Mouse (Mus musculus) retina, embryonic 14.5 days (tissue): ENCODE results near the gene Atp13a1.

Experiments
- DNase-seq: peaks from one replicate; pipeline ENCODE4 v3.0.0-alpha.2; 2015; ENCODE audit warnings: low spot score

The Atp13a1 gene

DNA sequence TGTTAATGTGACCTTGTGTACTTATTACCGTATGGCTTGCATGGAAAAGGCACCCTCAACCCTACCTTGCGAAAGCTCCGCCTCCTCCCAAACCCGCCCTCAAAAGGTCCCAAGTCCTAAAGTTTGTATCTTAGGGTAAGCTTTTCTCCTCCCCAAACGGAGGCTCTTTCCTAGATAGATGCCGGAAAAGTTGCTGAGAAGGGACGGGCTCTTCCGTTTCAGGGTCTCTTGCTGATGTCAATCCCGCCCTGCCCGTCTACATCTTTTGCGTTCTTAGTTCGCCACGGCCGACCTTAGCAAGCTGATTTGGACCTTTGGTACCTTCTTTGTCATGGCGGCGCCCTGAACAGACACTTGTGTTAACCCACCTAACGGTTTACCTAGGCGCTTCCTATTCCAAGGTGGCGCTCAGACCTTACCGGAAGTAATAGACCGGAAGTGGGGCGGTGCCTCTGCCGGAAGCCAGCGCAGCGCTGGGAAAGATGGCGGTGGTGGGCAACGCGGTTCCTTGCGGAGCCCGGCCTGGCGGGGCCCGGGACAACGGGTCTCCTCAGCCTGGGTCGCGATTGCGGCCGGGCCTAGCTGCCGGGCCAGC, at the start of gene Atp13a1, which contains the start of gene Zfp866:
Gene Atp13a1 (plus strand): TSS at position 391 of the 595 bp plus-strand sequence.
Gene Zfp866 (minus strand): TSS at position 406 of the 595 bp plus-strand sequence.
- DNase-seq = peak; percentile 93

DNA sequence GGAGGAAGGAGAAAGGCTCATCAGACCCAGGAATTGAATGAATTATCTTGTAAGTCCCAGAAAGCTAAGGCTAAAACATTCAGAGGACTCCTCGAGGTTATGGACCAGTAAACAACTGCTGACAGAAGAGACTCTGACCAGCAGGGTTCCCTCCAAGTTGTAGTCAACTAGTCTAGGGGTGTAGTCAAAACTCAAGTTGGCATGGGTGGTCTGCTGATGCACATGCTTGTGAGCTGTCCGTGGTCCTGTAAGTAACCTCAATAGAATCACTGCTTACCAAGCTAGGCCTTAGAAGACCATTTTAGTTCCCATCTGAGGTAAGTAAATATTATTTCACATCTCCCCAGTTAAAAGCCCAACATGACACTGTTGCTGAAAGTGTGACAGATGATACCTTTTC, 49.7 kb upstream of the Atp13a1 start:
- DNase-seq = no peak

DNA sequence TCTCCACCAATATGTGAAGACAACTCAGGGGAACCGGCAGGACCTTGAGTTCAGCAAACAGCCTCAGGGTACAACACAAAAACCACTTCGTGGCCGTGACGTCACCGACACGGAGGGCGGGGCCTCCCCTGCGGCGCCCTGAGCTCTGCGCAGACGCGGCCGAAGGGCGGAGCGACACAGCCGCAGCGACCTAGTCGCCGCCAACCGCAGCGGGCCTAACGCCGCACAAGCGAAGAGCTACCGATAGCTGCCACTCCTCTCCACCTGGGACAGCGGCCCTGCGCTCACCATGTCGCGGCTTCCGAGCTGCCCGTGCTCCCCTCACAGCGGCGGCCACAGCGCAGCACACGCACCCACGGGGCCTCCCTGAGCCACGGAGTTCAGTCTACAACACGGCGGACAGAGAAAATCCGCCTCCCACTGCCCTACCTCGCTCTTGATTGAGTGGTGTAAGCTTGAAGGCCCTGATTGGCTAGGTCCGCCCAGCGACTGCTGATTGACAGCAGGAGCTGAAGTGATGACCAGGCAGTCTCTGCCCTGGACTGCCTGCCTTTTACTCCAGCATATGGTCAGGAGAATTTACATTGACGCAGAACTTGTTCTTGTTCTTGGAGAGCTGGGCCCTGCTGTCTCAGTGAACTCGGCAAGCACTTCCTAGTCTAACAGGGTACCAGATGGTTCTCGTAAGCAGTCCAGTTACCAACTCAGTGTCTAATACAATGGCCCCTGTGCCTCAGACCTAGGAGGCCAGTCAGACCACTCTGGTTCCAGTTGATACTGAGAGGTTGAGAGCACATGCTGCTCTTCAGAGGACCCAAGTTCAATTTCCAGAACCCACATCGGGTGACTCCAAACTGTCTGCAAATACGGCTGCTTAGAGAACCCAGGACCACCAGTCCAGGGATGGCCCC, 41.2 kb upstream of the Atp13a1 start, which contains the start of gene Zfp963:
Gene Zfp963 (minus strand): TSS at position 427 of the 911 bp plus-strand sequence.
- peak; percentile 97 for DNase-seq

DNA sequence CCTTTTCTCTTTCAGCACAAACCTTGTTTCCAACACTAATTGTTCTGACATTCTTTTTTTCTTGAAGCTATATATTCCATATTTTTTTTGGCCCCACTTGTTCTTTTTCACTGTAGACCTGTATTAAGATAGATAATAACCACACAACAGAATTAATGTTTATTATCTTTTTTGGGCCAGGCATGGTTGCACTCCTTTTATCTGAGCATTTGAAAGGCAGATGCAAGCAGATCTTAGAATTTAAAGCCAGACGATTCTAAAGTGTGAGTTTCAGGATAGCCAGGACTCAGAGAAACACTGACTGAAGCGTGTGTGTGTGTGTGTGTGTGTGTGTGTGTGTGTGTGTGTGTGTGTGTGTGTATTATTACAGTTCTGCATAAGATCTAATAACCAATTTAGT, 38.5 kb upstream of the Atp13a1 start:
- DNase-seq = no peak

DNA sequence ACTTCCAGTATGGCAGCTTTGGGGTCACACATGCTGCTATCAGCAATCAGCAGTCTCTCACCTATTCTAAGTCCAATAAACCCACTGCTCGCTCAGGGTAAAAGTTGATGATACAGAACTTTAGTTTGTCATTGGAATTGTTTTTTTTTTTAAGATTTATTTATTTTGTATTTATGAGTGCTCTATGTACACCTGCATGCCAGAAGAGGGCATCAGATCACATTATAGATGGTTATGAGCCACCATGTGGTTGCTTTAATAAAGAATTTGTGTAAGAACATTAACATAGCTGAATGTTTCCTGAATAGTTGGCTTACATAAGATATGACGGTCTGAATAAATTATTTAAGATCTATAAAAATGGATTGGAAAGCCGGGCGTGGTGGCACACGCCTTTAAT, 32.6 kb upstream of the Atp13a1 start:
- DNase-seq = no peak

DNA sequence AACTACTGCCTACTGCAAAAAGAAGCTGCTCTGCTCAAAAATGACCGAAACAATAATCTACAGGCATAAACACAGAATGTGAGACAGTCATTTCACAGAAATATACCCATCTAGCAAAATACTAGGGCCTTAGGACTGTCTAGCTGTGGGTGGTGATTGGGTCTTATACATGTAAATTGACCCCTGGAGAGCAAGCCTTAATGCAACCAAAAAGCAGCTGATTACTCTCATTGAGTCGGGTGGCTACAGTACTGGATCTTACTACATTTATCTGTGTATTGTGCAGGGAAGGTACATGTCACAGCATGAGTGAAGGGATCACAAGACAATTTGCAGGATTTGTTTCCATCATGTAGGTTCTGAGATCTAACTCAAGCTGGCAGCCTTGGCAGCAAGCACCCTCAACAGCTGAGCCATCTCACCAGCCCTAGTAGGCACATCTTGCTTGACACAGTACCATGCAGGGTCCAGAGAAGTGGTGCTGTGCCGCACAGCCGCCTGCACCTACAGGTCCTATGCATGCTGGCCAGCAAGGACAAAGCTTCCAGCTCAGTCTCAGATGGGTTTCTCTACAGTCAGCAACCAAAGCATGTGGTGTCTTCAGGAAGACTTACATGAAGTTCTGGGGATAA, 29.0 kb upstream of the Atp13a1 start:
- DNase-seq = no peak

DNA sequence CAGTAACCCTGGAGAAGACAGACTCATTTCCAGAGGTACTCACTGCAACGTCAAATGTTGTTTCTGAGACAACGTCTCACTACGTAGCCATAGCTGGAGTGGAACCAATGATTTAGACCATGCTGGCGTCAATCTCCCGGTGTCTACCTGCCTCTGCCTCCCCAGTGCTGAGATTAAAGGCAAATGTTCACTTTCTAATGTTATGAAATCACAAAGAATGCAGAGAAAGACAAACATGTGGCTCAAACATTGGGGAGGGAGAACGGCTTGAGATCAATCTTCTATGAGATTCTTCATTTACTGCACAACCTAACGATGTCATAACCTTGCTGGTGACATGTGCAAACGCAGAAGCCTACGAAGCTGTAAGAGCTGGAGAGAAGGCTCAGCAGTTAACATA, 19.7 kb upstream of the Atp13a1 start:
- no peak for DNase-seq

DNA sequence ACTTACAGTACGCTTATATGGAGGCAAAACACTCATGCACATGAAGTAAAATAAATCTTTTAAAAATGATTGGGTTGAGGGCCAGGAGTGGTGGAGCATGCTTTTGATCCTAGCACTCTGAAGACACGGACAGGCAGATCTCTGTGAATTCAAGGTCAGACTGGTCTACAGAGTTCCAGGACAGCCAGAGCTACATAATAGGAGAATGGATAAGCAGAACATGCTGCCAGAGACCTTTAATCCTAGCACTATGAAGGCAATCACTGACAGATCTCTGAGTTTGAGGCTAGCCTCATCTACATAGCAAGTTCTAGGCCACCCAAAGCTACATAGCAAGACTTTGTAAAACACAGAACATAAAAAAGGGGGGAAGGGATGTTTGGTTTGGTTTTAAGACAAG, 18.9 kb upstream of the Atp13a1 start:
- DNase-seq = no peak

DNA sequence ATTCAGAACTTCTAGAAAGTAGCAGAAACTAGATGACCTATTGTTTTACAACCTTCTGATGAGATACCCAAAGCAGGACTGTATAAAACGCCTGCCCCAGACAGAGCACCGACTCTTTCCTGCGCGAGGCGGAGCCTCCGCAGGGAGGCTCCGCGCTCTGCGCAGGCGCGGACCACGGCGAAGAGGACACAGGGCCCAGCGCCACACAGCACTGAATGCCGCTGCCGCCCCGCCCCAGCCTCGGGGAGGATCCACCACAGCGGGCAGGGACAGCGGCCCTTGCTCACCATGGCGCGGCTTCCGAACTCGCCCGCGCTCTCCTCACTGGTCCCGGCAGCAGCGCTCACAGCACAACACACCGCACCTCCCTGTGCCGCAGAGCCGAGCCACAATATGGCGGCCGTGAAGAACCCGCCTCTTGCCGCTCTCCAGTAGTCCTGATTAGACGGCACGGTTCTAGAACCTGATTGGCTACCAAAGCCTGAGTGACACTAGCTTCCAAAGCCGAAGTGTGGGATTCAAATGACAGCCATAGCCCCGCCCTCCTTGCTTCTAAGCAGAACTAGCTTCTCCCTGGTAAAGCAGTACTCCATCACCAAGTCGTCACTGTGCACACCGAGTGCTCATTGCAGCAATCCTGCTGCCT, 16.3 kb upstream of the Atp13a1 start, which contains the start of gene Gm20422:
Gene Gm20422 (minus strand): TSS at position 384 of the 646 bp plus-strand sequence.
- peak; percentile 98 for DNase-seq

DNA sequence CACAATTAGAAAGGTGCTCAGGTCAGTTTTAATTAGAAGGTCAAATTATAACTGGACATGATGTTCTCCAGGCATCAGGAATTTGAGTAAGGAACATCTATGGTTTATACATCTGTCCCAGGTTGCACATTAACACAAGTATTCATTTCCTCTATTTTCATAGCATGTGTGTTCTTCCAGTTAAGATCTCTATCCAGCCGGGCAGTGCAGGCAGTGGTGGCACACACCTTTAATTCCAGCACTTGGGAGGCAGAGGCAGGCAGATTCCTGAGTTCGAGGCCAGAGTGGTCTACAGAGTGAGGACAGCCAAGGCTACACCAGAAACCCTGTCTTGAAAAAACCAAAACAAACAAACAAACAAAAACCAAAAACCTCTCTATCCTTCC, 15.8 kb upstream of the Atp13a1 start:
- DNase-seq = no peak

DNA sequence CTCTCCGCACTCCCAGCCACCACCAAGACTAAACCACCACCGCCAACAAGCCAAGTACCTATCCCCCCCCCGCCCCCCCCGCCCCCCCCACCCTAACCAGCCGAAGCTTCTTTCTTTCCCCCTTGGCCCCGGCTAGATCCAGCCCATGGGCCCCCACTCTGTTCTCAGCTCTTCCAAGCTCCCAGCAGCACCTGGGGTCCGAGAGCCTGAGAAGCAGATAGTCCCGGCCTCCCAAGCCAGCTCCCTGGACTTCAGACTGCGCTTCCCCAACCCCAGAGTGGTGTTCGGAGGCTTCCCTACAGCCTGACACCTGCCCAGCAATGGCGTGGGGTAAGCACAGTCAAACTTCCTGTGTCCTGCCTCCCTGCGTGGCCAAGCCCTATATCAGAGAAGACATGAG, 13.9 kb upstream of the Atp13a1 start:
- DNase-seq = no peak

DNA sequence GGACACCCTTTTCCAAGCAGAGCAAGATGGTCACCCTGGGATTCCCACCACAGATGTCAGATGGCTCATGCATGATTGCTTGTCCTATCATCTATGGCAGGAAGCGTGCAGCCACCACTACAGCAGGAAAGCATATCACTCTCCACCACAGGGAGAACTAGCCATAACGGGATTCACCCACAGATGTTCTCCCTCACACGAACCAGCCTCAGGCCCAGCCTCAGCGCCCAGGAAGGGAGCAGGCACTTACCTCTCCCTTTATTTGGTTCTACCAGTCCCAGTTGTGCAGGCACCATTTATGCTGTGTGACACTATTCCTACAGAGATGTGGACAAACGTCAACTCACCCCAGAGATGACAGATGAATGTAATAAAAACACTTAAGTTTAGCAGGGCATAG, 1.9 kb upstream of the Atp13a1 start:
- no peak for DNase-seq

DNA sequence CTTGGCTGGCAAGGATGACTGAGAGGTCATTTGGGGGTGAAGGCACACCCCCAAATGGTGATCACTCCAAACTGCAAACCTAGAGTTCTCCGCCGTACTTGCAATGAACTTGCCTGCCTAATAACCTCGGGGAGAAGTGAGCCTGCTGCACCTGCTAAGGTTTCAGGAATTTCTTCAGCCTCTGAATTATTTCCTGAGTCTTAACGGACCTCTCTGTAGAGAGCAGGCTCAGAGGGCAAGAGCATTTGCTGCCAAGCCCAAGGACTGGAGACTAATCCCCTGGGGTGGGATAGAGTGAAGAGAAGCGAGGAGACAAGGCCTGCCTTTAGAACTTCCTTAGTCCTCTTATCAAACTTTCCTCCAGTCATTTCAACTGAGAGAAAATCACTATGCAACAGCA, 1.2 kb upstream of the Atp13a1 start:
- no peak for DNase-seq

DNA sequence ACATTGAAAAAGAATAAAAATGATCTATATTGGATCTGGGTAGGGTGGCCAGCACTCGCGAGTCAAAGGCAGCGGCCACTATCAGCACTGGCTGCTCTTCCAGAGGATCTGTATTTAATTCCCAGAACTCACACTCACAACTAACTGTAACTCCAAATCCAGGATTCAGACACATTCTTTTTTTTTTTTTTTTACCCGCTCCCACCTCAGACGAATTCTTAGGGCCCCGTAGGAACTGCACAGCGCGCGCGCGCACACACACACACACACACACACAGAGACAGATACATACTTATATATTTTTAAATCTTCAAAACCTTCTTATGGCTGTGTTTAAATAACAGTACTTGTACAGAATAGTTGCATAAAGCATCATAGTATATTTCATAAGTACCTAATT, 599 bp upstream of the Atp13a1 start:
- no peak for DNase-seq

DNA sequence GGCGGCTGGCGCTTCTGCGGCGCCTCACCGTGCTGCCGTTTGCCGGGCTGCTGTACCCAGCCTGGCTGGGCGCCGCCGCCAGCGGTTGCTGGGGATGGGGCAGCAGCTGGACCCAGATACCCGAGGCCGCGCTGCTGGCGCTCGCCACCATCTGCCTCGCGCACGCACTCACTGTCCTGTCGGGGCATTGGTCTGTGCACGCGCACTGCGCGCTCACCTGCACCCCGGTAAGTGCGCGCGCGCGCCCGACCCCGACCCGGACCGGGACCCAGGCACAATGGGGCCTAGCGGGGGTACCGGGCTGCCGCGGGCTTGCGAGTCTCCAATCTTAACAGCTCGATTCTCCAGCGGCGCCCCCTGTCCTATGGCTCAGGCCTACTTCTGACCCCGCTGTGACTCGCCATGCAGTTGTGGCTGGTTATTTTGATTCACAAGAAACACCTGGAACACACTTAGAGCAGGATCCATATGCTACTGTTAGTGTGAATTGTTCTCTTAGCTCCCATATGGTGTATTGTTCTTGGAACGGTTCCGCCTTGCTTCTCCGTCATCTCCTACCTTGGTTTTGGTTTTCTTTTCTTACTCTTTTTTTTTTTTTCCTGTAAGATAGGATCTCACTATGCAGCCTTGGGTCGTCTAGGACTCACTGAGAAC, 579 bp downstream of the Atp13a1 start:
- DNase-seq = peak; percentile 41

DNA sequence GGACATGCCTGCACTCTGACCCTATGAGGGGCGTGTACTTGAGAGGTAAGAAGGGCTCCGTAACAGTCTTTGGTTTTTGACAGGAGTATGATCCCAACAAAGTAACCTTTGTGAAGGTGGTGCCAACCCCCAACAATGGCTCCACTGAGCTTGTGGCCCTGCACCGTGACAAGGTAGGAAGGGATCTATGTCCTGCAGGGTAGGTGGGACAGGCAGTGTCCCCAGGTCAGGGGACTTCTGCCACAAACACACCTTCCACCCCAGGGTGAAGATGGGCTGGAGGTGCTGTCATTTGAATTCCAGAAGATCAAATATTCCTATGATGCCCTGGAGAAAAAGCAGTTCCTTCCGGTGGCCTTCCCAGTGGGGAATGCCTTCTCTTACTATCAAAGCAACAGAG, 2.7 kb downstream of the Atp13a1 start:
- DNase-seq = no peak

DNA sequence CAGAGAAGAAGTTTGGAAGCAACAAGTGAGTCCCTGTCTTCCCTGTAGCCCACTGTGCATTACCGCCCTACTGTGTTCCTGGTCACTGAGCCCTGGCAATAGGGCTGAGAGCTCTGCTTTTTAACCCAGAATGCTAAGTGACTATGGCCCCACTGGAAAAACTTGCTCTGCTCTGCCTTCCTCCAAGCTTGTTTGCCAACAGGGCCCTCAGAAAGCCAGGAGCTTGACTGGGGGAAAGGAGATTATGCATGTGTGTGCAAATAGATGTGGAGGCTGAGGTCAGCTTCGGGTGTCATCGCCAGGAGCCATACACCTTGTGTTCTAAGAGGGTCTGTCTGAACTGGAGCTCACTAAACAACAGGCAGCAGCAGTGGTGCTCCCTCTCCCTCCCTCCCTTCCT, 3.1 kb downstream of the Atp13a1 start:
- DNase-seq = no peak

DNA sequence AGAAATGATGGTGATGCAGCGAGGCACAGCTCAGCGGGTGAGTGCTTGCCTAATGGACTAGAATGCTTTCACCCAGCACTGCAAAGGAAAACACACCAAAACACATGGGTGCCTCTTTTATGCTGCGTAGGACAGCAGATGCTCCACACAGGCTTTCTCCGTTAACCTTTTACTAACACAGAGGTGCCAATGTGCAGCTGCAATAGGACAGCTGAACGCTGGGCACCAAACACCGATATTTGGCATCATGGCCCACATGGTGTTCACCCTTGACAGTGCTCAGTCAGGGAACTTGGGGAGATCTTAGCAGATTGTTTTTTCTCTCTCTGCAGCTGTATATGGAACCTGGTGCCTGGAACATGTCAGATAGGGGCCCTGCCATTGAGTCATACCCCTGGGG, 3.9 kb downstream of the Atp13a1 start:
- no peak for DNase-seq

DNA sequence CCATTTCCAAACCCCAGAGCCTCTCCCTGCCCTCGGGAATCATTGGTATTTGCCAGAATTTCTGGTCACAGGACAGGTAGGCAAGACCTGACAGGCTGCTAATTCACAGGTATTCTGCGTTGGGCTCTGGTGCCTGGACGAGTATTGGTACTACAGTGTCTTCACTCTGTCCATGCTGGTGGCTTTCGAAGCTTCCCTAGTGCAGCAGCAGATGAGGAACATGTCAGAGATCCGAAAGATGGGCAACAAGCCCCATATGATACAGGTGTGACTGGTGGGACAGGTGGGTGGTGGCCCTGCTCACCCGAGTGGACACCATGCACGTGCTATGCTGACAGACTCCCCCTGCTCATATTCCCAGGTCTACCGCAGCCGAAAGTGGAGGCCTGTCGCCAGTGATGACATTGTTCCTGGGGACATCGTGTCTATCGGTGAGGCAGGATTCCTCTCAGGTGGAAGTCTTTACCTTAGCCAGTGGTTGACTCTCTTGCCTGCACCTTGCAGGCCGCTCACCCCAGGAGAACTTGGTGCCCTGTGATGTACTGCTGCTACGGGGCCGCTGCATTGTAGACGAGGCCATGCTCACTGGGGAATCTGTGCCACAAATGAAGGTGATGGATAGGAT, 5.9 kb downstream of the Atp13a1 start:
- no peak for DNase-seq

DNA sequence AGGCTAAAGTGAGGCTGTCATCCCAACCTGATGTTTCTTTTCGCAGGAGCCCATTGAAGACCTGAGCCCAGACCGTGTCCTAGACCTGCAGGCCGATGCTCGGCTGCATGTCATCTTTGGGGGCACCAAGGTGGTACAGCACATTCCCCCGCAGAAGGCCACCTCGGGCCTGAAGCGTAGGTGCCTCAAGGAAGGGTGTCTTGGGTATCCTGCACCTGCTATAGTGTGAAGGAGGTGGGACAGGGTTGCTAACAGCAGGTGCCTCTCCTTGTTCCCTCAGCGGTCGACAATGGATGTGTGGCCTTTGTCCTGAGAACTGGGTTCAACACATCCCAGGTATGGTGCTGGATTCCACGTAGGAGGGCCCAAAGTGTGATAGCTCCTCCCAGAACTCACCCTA, 6.7 kb downstream of the Atp13a1 start:
- DNase-seq = no peak

DNA sequence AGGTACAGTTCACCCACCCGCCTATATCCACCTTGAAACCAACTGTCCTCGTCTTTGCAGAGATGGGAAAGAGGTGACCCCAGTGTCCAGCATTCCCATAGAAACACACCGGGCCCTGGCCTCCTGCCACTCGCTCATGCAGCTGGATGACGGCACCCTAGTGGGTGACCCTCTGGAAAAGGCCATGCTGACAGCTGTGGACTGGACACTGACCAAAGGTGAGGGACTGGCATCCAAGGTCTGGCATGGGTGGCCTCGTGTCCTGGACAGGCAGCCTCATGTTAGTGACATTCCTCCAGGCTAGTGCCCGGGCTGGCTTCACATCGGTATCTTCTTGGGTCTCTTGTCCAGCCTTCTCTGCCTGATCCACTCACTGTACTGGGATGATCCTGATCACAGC, 8.3 kb downstream of the Atp13a1 start:
- DNase-seq = no peak
